Mouse (Mus musculus) embryo, embryonic 9.5 days (tissue): ENCODE data around the gene Rgl2.

Experiments
- DNase-seq: peaks from one replicate; pipeline ENCODE4 v3.0.0-alpha.2; 2017; ENCODE audit errors: extremely low spot score

The Rgl2 gene

GRCm38 (mm10) chr17:33921361-33921760, 8.0 kb upstream of the Rgl2 start:
- DNase-seq: no peak

- DNase-seq: no peak
Measured at GRCm38 (mm10) chr17:33924577-33925283, 4.6 kb upstream of the Rgl2 start.

DNA sequence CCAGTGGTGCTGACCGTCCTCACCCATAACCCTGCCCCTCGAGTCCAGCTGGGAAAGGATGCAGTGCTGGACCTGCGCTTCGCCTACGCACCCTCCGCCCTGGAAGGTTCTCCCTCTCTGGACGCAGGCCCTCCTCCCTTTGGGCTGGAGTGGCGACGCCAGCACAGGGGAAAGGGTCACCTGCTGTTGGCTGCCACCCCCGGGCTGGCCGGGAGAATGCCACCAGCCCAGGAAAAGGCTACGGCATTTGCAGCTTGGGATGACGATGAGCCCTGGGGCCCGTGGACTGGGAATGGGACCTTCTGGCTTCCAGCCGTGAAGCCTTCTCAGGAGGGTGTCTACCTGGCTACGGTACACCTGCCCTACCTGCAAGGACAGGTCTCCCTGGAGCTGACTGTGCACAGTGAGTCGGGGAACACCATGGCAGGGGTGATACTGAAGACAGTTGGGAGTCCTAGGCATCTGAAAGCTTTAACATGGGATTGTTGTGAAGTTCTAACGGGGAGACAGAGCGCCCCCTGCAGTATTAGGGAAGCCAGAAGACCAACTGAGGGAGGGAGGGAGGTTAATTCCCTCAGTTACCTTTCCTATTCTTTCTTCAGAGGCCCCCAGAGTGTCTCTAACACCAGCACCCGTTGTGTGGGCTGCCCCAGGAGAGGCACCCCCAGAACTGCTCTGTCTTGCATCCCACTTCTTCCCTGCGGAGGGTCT, 3.8 kb upstream of the Rgl2 start:
- DNase-seq: no peak

DNA sequence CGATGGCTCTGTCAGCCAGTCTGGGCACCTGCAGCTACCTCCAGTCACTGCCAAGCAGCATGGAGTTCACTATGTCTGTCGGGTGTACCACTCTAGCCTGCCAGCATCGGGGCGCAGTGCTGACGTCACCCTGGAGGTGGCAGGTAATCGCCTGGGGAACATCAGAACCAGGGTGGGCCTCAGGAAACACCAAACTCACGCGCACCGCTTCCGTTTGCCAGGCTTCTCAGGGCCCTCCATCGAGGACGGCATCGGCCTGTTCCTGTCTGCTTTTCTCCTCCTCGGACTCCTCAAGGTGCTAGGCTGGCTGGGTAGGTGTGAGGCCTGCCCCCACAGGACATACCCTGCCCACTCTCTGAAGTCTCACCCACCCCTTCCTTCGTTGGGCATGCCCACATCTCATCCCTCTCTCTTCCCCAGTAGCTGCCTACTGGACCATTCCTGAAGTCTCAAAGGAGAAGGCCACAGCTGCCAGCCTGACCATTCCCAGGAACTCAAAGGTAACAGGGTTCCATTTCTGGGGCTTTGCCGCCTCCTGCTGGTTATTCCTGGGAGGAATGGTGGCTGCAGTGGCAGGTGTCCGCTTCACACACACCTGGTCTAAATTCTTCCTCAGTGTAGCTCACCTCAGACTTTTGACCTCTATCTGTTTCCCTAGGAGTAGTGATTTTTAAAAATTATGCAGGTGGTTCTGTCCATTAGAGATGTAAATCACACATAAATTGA, 3.0 kb upstream of the Rgl2 start:
- DNase-seq: peak; percentile 37

DNA sequence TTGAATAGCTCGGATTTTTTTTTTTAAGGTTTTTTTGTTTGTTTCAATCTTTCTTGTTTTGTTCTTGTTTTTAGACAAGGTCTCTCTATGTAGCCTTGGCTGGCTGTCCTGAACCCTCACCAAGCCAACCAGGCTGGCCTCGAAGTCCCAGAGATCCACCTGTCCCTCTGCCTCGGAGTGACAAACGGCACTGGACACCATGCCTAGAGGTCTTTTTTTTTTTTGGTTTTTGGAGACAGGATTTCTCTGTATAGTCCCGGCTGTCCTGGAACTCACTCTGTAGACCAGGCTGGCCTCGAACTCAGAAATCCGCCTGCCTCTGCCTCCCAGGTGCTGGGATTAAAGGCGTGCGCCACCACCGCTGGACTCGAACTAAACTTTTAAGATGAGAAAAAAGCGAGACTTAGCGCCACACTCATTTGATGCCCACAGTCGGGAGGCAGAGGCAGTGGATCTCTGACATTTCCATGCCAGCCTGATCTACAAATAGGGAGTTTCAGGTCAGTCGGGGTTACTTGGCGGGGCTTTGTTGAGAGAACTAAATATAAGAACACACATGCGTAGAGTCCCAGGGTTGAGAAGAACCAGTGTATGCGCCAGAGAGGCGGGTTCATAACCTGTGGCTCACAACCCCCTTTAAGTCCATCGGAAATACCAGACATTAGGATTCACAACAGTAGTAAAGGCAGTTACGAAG, 944 bp upstream of the Rgl2 start:
- DNase-seq: no peak

- DNase-seq: peak; percentile 46
Measured at GRCm38 (mm10) chr17:33930280-33931158, 1.2 kb downstream of the Rgl2 start.

DNA sequence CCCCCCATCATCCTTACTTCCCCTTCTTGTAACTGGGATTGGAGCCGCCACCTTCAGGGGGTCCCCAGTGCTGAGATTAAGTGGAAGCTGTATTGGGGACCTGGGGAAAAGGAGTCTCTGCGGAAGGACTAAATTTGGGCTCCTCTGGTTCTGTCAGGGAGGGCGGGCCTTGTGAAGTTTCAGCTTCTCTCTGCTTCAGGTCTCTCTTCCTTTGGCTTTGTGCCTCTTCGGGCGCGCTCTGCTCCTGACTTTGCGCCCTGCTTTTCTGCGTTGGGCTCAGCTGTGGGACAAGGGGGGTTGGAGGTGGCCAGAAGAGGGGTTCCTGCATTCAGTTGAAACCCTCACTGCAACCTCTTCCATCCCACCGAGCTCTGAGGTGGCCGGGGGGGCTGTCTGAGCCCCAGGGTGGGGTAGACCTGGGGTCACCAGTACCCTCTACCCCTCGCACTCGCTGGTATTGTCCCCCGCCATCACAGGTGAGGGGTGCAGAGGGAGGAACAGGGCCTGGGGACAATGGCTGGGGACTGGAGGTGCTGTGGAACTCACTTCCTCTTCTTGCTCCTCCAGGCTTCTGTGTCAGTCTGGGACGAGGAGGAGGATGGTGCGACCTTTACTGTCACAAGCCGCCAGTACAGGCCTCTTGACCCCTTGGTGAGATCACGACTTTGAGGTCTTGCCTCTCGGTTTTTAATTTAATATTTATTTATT, 2.0 kb downstream of the Rgl2 start:
- no peak for DNase-seq

- DNase-seq: no peak
Measured at GRCm38 (mm10) chr17:33931947-33932346, 2.6 kb downstream of the Rgl2 start.

DNA sequence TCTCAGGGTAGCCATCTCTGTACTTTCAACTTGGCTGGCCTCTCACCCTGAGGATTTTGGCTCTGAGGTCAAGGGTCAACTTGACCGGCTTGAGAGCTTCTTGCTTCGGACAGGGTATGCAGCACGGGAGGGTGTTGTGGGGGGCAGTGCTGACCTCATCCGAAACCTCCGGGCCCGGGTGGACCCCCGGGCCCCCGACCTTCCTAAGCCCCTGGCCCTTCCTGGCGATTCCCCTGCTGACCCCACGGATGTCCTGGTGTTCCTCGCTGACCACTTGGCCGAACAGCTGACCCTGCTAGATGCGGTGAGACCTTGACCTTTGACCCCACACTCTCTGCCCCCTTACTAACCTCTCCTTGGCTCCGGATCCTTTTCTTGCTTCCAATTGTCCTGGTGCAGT, 3.1 kb downstream of the Rgl2 start:
- DNase-seq: no peak

DNA sequence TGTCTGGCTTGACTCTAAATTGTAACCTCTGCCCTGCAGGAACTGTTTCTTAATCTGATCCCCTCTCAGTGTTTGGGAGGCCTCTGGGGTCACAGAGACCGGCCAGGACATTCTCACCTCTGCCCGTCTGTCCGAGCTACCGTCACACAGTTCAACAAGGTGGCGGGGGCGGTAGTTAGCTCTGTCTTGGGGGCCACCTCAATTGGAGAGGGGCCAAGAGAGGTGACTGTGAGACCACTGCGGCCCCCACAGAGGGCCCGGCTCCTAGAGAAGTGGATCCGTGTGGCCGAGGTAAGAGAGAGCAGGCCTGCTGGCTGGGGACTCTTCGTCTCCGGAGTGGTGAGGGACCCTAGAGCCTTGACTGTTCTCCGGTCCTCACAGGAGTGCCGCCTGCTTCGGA, 3.6 kb downstream of the Rgl2 start:
- no peak for DNase-seq

- no peak for DNase-seq
Measured at GRCm38 (mm10) chr17:33935422-33936055, 6.2 kb downstream of the Rgl2 start.

DNA sequence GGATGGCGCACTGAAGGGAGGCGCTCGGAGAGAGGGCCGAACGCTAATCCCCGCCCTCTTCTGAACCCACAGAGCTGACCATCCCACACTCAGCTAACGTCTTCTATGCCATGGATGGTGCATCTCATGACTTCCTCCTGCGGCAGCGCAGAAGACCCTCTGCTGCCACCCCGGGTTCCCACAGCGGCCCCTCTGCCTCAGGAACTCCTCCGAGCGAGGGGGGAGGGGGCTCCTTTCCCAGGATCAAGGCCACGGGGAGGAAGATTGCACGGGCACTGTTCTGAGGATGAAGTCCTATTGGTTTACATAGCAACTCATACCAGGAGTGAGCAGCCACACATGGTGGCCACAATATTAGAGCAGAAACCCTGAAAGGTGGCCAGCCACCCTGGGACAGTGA, 7.7 kb downstream of the Rgl2 start:
- no peak for DNase-seq

GRCm38 (mm10) chr17:33938783-33939182, 9.4 kb downstream of the Rgl2 start:
- DNase-seq: no peak

GRCm38 (mm10) chr17:33940206-33940805, 11.0 kb downstream of the Rgl2 start, which contains the start of the genes Pfdn6 and Wdr46:
Pfdn6 (minus strand) TSS chr17:33940343.
Wdr46 (plus strand) TSS chr17:33940660.
- peak; percentile 92 for DNase-seq

GRCm38 (mm10) chr17:33940981-33941380, 11.6 kb downstream of the Rgl2 start:
- DNase-seq: no peak

- DNase-seq: no peak
Measured at GRCm38 (mm10) chr17:33941381-33941780, 12.0 kb downstream of the Rgl2 start.

- no peak for DNase-seq
Measured at GRCm38 (mm10) chr17:33943454-33943853, 14.1 kb downstream of the Rgl2 start.

GRCm38 (mm10) chr17:33947430-33948089, 18.2 kb downstream of the Rgl2 start:
- DNase-seq: no peak
